Mouse (Mus musculus) limb, embryonic 15.5 days (tissue): ENCODE data around the gene Gdpd5. TPM values are rescaled to one million over a fixed set of nuclear protein-coding genes. Genes with fewer than 3 reads are reported as not detected.

Experiments
- ATAC-seq: fragments of 200-750 bp; cut with Nextera tagmentation; 2 replicates; pipeline ENCODE4 v1.8.0; 2017; ENCODE audit warnings: low read depth, moderate TSS enrichment; ENCODE audit not compliant: insufficient number of reproducible peaks, low FRiP score, low TSS enrichment
- H3K27ac ChIP-seq: fragments of 300-500 bp; sonication (generic); 2 replicates; pipeline ENCODE4 v1.5.1; 2015; ENCODE audit warnings: moderate library complexity, mild to moderate bottlenecking, inconsistent platforms
- H3K27me3 ChIP-seq: fragments of 300-500 bp; sonication (generic); 2 replicates; pipeline ENCODE4 v1.6.1; 2015; ENCODE audit warnings: inconsistent platforms
- H3K36me3 ChIP-seq: fragments of 300-500 bp; sonication (generic); 2 replicates; pipeline ENCODE4 v1.6.1; 2015; ENCODE audit warnings: inconsistent platforms
- H3K4me1 ChIP-seq: fragments of 300-500 bp; sonication (generic); 2 replicates; pipeline ENCODE4 v1.6.1; 2015; ENCODE audit warnings: inconsistent platforms
- H3K4me2 ChIP-seq: fragments of 300-500 bp; sonication (generic); 2 replicates; pipeline ENCODE4 v1.6.1; 2015; ENCODE audit warnings: mild to moderate bottlenecking, inconsistent platforms
- H3K4me3 ChIP-seq: fragments of 300-500 bp; sonication (generic); 2 replicates; pipeline ENCODE4 v1.5.1; 2015; ENCODE audit warnings: mild to moderate bottlenecking, inconsistent platforms
- H3K9ac ChIP-seq: fragments of 300-500 bp; sonication (generic); 2 replicates; pipeline ENCODE4 v1.6.1; 2015; ENCODE audit warnings: inconsistent platforms
- H3K9me3 ChIP-seq: fragments of 300-500 bp; sonication (generic); 2 replicates; pipeline ENCODE4 v1.6.1; 2016; ENCODE audit warnings: inconsistent platforms
- WGBS: fragments of 180-500 bp; shearing (Covaris S2); methylation state at CpG from one replicate; pipeline ENCODE4 v1.1.7; 2015; 5-methylcytosine and 5-hydroxymethylcytosine counted together
- polyA plus RNA-seq: library from polyadenylated mRNA; unstranded; fragments of >200 nt; fragmentation: Nextera tagmentation; extraction: Ambion mirVana; gene quantifications from 2 replicates; pipeline ENCODE4 v1.2.1, GENCODE M21; 2015

Gdpd5 gene
- polyA plus RNA-seq, 1 experiment from 2014 or later: 13.8 TPM

- Histone ChIP-seq H3K27me3 (no peaks in the 10 kb centered on the region), H3K9ac (no peak overlapping the region), H3K4me2 (no peak overlapping the region), H3K4me3 (no peak overlapping the region), H3K9me3 (no peaks in the 10 kb centered on the region), H3K27ac (peak overlapping the region; percentile 98), H3K4me1 (peaks cover 44% of the 10 kb centered on the region), H3K36me3 (peaks cover 39% of the 10 kb centered on the region)
- 82% methylated on average over 17 of the region's 17 CpGs for WGBS
- ATAC-seq: no peak
Measured at GRCm38 (mm10) chr7:99469680-99470405, 88.6 kb downstream of the Gdpd5 start.

DNA sequence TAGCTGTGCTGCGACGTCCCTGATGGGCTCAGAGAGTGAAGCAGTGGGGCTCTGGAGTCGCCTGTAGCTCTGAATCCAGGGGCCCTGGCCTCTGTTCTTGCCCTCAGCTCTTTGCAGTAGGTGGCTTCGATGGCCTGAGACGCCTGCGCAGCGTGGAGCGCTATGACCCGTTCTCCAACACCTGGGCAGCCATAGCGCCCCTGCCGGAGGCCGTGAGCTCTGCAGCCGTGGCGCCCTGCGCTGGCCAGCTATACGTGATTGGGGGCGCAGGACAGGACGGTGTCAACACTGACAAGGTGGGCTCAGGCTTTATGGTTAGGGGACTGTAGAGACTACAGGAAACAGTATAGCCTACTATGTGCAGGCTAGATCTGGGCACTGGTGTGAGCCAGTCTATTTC is 90.4 kb downstream of the Gdpd5 start:
- WGBS: 69% methylated on average over 18 of the region's 18 CpGs
- peaks cover 35% of the 10 kb centered on the region for H3K4me1 ChIP-seq
- H3K4me2 ChIP-seq: no peak overlapping the region

GRCm38 (mm10) chr7:99473638-99474407 is 92.6 kb downstream of the Gdpd5 start:
- Histone ChIP-seq H3K9ac (no peak overlapping the region), H3K36me3 (peaks cover 66% of the 10 kb centered on the region)
- ATAC-seq: no peak

More for the DNA sequence above, 90.4 kb downstream of the Gdpd5 start:
- Histone ChIP-seq H3K9me3 (no peaks in the 10 kb centered on the region), H3K27ac (no peak overlapping the region), H3K4me3 (no peak overlapping the region), H3K27me3 (no peaks in the 10 kb centered on the region), H3K9ac (no peak overlapping the region), H3K36me3 (peaks cover 44% of the 10 kb centered on the region)
- ATAC-seq: no peak

GRCm38 (mm10) chr7:99474836-99475561 is 93.8 kb downstream of the Gdpd5 start:
- Histone ChIP-seq H3K4me2 (no peak overlapping the region), H3K36me3 (peaks cover 78% of the 10 kb centered on the region), H3K4me1 (peaks cover 16% of the 10 kb centered on the region; the same call in 1 of the 2 replicates), H3K9ac (no peak overlapping the region), H3K4me3 (no peak overlapping the region), H3K9me3 (no peaks in the 10 kb centered on the region), H3K27ac (no peak overlapping the region), H3K27me3 (no peaks in the 10 kb centered on the region)
- ATAC-seq: no peak
- WGBS: 75% methylated on average over 12 of the region's 12 CpGs

More at GRCm38 (mm10) chr7:99473638-99474407, 92.6 kb downstream of the Gdpd5 start:
- Histone ChIP-seq H3K27me3 (no peaks in the 10 kb centered on the region), H3K4me2 (no peak overlapping the region), H3K27ac (no peak overlapping the region), H3K4me1 (peaks cover 13% of the 10 kb centered on the region), H3K4me3 (no peak overlapping the region), H3K9me3 (no peaks in the 10 kb centered on the region)
- WGBS: 85% methylated on average over 14 of the region's 14 CpGs

DNA sequence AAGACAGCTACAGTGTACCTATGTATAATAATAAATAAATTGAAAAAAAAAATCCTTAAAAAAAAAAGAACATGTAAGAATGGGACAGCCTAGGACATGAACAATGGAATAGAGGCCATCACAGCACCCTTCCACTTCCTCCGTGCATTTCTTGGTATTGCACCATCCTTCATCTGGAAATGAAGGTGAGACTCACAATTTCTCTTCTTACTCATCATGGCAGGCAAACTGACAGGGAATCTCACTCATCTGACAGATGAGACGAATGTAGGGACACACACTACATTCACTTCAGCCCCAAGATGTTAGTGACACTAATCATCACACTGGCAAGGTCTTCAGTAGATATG is 94.3 kb downstream of the Gdpd5 start:
- Histone ChIP-seq H3K4me2 (no peak overlapping the region), H3K36me3 (peaks cover 83% of the 10 kb centered on the region), H3K27me3 (no peaks in the 10 kb centered on the region), H3K9ac (no peak overlapping the region), H3K9me3 (no peaks in the 10 kb centered on the region), H3K4me1 (peaks cover 21% of the 10 kb centered on the region), H3K4me3 (no peak overlapping the region), H3K27ac (no peak overlapping the region)
- 85% methylated on average over 2 of the region's 2 CpGs for WGBS
- ATAC-seq: no peak

- Histone ChIP-seq H3K4me3 (no peak overlapping the region), H3K27ac (no peak overlapping the region), H3K9me3 (no peaks in the 10 kb centered on the region), H3K4me1 (peaks cover 32% of the 10 kb centered on the region), H3K4me2 (no peak overlapping the region), H3K36me3 (peaks cover 89% of the 10 kb centered on the region), H3K27me3 (no peaks in the 10 kb centered on the region), H3K9ac (no peak overlapping the region)
- no peak for ATAC-seq
- WGBS: 43% methylated on average over 3 of the region's 3 CpGs
Measured at GRCm38 (mm10) chr7:99476558-99477114, 95.4 kb downstream of the Gdpd5 start.

GRCm38 (mm10) chr7:99477235-99477634 is 96.0 kb downstream of the Gdpd5 start:
- WGBS: 87% methylated on average over 5 of the region's 5 CpGs
- Histone ChIP-seq H3K9me3 (no peaks in the 10 kb centered on the region), H3K4me1 (peaks cover 38% of the 10 kb centered on the region), H3K9ac (no peak overlapping the region), H3K4me3 (no peak overlapping the region), H3K27ac (no peak overlapping the region), H3K36me3 (peaks cover 92% of the 10 kb centered on the region), H3K27me3 (no peaks in the 10 kb centered on the region), H3K4me2 (no peak overlapping the region)
- ATAC-seq: no peak

- peak overlapping the region; percentile 78 for H3K4me3 ChIP-seq
- peaks cover 13% of the 10 kb centered on the region; the same call in 1 of the 2 replicates for H3K27me3 ChIP-seq
- ATAC-seq: no peak
- H3K36me3 ChIP-seq: peaks cover 47% of the 10 kb centered on the region
- peaks cover 35% of the 10 kb centered on the region for H3K4me1 ChIP-seq
- H3K9ac ChIP-seq: peak overlapping the region; percentile 78
- WGBS: 1% methylated on average over 6 of the region's 6 CpGs
- peak overlapping the region; percentile 86 for H3K27ac ChIP-seq
- no peaks in the 10 kb centered on the region for H3K9me3 ChIP-seq
- peak overlapping the region; percentile 69 for H3K4me2 ChIP-seq
Measured at GRCm38 (mm10) chr7:99482637-99483036, 101.4 kb downstream of the Gdpd5 start.

DNA sequence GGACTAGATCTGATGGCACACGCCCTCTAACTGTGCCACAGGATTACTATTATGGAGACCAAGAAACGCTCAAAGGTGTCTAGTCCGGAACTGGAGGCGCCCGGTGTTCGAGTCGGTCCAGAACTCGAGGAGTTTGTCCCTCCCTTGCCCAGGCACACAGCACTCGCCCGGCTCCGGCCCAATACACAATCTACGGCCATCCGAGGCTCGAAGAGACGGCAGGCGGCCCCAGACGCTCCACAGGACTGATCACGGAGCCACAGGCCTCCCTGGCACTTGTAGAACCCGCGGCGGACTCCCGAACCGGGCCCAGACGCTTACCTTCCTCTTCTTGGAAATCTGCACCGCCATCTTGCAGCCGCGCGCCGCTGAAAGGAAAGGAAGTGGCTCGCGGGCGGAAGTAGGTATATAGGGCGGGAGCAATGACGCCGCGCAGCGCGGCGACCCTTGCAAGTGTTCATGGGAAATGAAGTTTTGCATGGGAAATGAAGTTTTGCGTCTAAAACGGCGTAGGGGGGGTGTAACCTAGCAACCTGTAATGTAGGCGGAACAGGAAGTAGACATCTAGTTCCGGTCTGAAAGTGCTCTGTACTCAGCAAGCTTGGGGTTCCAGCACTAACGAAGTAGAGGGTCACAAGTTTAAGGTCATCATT is 102.2 kb downstream of the Gdpd5 start, which contains the start of gene Rps3:
Gene Rps3, minus strand, starts transcription at position 468 of the 653 bp plus-strand sequence.
- H3K36me3 ChIP-seq: peaks cover 40% of the 10 kb centered on the region
- H3K4me3 ChIP-seq: peak within 1 kb of the TSS; percentile 78
- peak within 1 kb of the TSS; percentile 86 for H3K27ac ChIP-seq
- peak within 1 kb of the TSS; percentile 69 for H3K4me2 ChIP-seq
- ATAC-seq: peak; percentile 94
- H3K9ac ChIP-seq: peak within 1 kb of the TSS; percentile 78
- H3K4me1 ChIP-seq: peaks cover 35% of the 10 kb centered on the region
- WGBS: under 1% methylated on average over 43 of the region's 45 CpGs
- no peaks in the 10 kb centered on the region for H3K9me3 ChIP-seq
- H3K27me3 ChIP-seq: peaks cover 13% of the 10 kb centered on the region; the same call in 1 of the 2 replicates

DNA sequence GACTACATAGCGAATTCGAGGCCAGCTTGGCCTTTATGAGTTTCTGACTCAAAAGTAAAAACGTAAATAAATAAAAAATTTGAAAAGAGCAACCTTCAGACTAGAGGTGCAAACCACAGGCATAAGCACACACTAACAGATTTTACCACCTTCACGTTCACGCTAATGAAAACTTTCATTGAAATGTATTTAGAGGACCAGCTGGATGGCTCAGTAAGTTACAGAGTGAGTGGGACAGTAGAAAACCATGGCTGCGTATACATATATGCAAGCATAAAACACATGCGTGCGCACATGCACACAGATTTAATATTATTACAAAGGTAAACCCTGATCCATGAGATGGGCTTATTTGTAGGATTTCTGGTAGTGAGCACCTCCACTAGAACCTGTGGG is 102.7 kb downstream of the Gdpd5 start:
- H3K27me3 ChIP-seq: peaks cover 13% of the 10 kb centered on the region; the same call in 1 of the 2 replicates
- H3K9ac ChIP-seq: no peak overlapping the region
- no peaks in the 10 kb centered on the region for H3K9me3 ChIP-seq
- H3K4me2 ChIP-seq: peak overlapping the region; percentile 48
- peaks cover 35% of the 10 kb centered on the region for H3K4me1 ChIP-seq
- ATAC-seq: no peak
- H3K36me3 ChIP-seq: peaks cover 34% of the 10 kb centered on the region
- H3K27ac ChIP-seq: no peak overlapping the region
- WGBS: 44% methylated on average over 8 of the region's 8 CpGs
- peak overlapping the region; percentile 78 for H3K4me3 ChIP-seq

GRCm38 (mm10) chr7:99484679-99485078 is 103.5 kb downstream of the Gdpd5 start:
- Histone ChIP-seq H3K9ac (no peak overlapping the region), H3K4me1 (peaks cover 27% of the 10 kb centered on the region), H3K9me3 (no peaks in the 10 kb centered on the region), H3K4me2 (no peak overlapping the region), H3K36me3 (peaks cover 27% of the 10 kb centered on the region), H3K27ac (no peak overlapping the region), H3K4me3 (no peak overlapping the region), H3K27me3 (peaks cover 13% of the 10 kb centered on the region; the same call in 1 of the 2 replicates)
- ATAC-seq: no peak
- 92% methylated on average over 1 of the region's 1 CpGs for WGBS
